Mouse (Mus musculus): ENCODE data around the gene Gm11492. TPM values are rescaled to one million over a fixed set of nuclear protein-coding genes. Genes with fewer than 3 reads are reported as not detected.

Gm11492 gene
- not detected in 2 replicates for polyA plus RNA-seq (2014; fragmentation: Nextera tagmentation; extraction: Ambion mirVana)

- ATAC-seq (ENCODE audit: low FRiP score) (no peak), DNase-seq (ENCODE audit: low spot score) (no peak)
- Histone ChIP-seq H3K9ac (ENCODE audit: low read depth, low read length) (no peak within 1 kb of the TSS), H3K4me2 (replicated peaks; ENCODE audit: low read depth, low read length) (no peak within 1 kb of the TSS), H3K9me3 (ENCODE audit: control insufficient read depth, low read length) (no peaks in the 10 kb centered on the region), H3K4me1 (replicated peaks; ENCODE audit: control insufficient read depth, insufficient read depth, low read length) (no peaks in the 10 kb centered on the region), H3K27me3 (ENCODE audit: control insufficient read depth, insufficient read depth, low read length) (no peaks in the 10 kb centered on the region), H3K27ac (ENCODE audit: low read depth, low read length) (no peak within 1 kb of the TSS), H3K4me3 (ENCODE audit: low read depth, low read length) (no peak within 1 kb of the TSS), H3K36me3 (ENCODE audit: control insufficient read depth, insufficient read depth, low read length) (no peaks in the 10 kb centered on the region)
- whole genome bisulfite sequencing = 83% methylated on average over 3 of the region's 3 CpGs
These were observed at the start of gene Gm11492 for GRCm38 (mm10) chr11:87566501-87566900. TSS of gene Gm11492 (plus strand) at chr11:87566653.

- Histone ChIP-seq H3K27me3 (ENCODE audit: control insufficient read depth, insufficient read depth, low read length) (no peaks in the 10 kb centered on the region), H3K36me3 (ENCODE audit: control insufficient read depth, insufficient read depth, low read length) (no peaks in the 10 kb centered on the region), H3K9ac (ENCODE audit: low read depth, low read length) (no peak overlapping the region), H3K4me3 (ENCODE audit: low read depth, low read length) (no peak overlapping the region), H3K4me2 (replicated peaks; ENCODE audit: low read depth, low read length) (no peak overlapping the region), H3K9me3 (ENCODE audit: control insufficient read depth, low read length) (no peaks in the 10 kb centered on the region), H3K4me1 (replicated peaks; ENCODE audit: control insufficient read depth, insufficient read depth, low read length) (no peaks in the 10 kb centered on the region), H3K27ac (ENCODE audit: low read depth, low read length) (no peak overlapping the region)
- 13% methylated on average over 2 of the region's 2 CpGs for WGBS
- ATAC-seq (ENCODE audit: low FRiP score) = no peak
- peak; percentile 35 for DNase-seq (ENCODE audit: low spot score)
These were observed 47.2 kb upstream of the Gm11492 start for GRCm38 (mm10) chr11:87519260-87519659.

GRCm38 (mm10) chr11:87523466-87523865, 43.0 kb upstream of the Gm11492 start:
- no peak overlapping the region for H3K27ac ChIP-seq (ENCODE audit: low read depth, low read length)
- H3K9me3 ChIP-seq (ENCODE audit: control insufficient read depth, low read length) = no peaks in the 10 kb centered on the region
- no peak overlapping the region for H3K4me2 ChIP-seq (replicated peaks; ENCODE audit: low read depth, low read length)
- ATAC-seq (ENCODE audit: low FRiP score) (no peak), DNase-seq (ENCODE audit: low spot score) (no peak)
- no peak overlapping the region for H3K9ac ChIP-seq (ENCODE audit: low read depth, low read length)
- no peaks in the 10 kb centered on the region for H3K36me3 ChIP-seq (ENCODE audit: control insufficient read depth, insufficient read depth, low read length)
- H3K27me3 ChIP-seq (ENCODE audit: control insufficient read depth, insufficient read depth, low read length) = no peaks in the 10 kb centered on the region
- no peak overlapping the region for H3K4me3 ChIP-seq (ENCODE audit: low read depth, low read length)
- WGBS = 73% methylated on average over 5 of the region's 5 CpGs
- H3K4me1 ChIP-seq (replicated peaks; ENCODE audit: control insufficient read depth, insufficient read depth, low read length) = no peaks in the 10 kb centered on the region

GRCm38 (mm10) chr11:87523967-87524366, 42.5 kb upstream of the Gm11492 start:
- no peak for ATAC-seq (ENCODE audit: low FRiP score)
- DNase-seq (ENCODE audit: low spot score) = no peak
- H3K27me3 ChIP-seq (ENCODE audit: control insufficient read depth, insufficient read depth, low read length) = no peaks in the 10 kb centered on the region
- H3K4me2 ChIP-seq (replicated peaks; ENCODE audit: low read depth, low read length) = no peak overlapping the region
- no peak overlapping the region for H3K9ac ChIP-seq (ENCODE audit: low read depth, low read length)
- no peak overlapping the region for H3K27ac ChIP-seq (ENCODE audit: low read depth, low read length)
- H3K9me3 ChIP-seq (ENCODE audit: control insufficient read depth, low read length) = no peaks in the 10 kb centered on the region
- no peaks in the 10 kb centered on the region for H3K36me3 ChIP-seq (ENCODE audit: control insufficient read depth, insufficient read depth, low read length)
- H3K4me1 ChIP-seq (replicated peaks; ENCODE audit: control insufficient read depth, insufficient read depth, low read length) = no peaks in the 10 kb centered on the region
- H3K4me3 ChIP-seq (ENCODE audit: low read depth, low read length) = no peak overlapping the region

- ATAC-seq (ENCODE audit: low FRiP score) (no peak), DNase-seq (ENCODE audit: low spot score) (no peak)
- no peak overlapping the region for H3K4me3 ChIP-seq (ENCODE audit: low read depth, low read length)
- H3K4me1 ChIP-seq (replicated peaks; ENCODE audit: control insufficient read depth, insufficient read depth, low read length) = no peaks in the 10 kb centered on the region
- H3K27me3 ChIP-seq (ENCODE audit: control insufficient read depth, insufficient read depth, low read length) = no peaks in the 10 kb centered on the region
- no peaks in the 10 kb centered on the region for H3K36me3 ChIP-seq (ENCODE audit: control insufficient read depth, insufficient read depth, low read length)
- no peak overlapping the region for H3K27ac ChIP-seq (ENCODE audit: low read depth, low read length)
- no peaks in the 10 kb centered on the region for H3K9me3 ChIP-seq (ENCODE audit: control insufficient read depth, low read length)
- H3K4me2 ChIP-seq (replicated peaks; ENCODE audit: low read depth, low read length) = no peak overlapping the region
- H3K9ac ChIP-seq (ENCODE audit: low read depth, low read length) = no peak overlapping the region
These were observed 41.7 kb upstream of the Gm11492 start for GRCm38 (mm10) chr11:87524780-87525179.

GRCm38 (mm10) chr11:87527364-87527763, 39.1 kb upstream of the Gm11492 start:
- H3K4me2 ChIP-seq (replicated peaks; ENCODE audit: low read depth, low read length) = no peak overlapping the region
- H3K27ac ChIP-seq (ENCODE audit: low read depth, low read length) = no peak overlapping the region
- H3K4me3 ChIP-seq (ENCODE audit: low read depth, low read length) = no peak overlapping the region
- H3K27me3 ChIP-seq (ENCODE audit: control insufficient read depth, insufficient read depth, low read length) = no peaks in the 10 kb centered on the region
- DNase-seq (ENCODE audit: low spot score) (no peak), ATAC-seq (ENCODE audit: low FRiP score) (no peak)
- no peaks in the 10 kb centered on the region for H3K4me1 ChIP-seq (replicated peaks; ENCODE audit: control insufficient read depth, insufficient read depth, low read length)
- no peak overlapping the region for H3K9ac ChIP-seq (ENCODE audit: low read depth, low read length)
- H3K36me3 ChIP-seq (ENCODE audit: control insufficient read depth, insufficient read depth, low read length) = no peaks in the 10 kb centered on the region
- no peaks in the 10 kb centered on the region for H3K9me3 ChIP-seq (ENCODE audit: control insufficient read depth, low read length)
- WGBS = 60% methylated on average over 3 of the region's 3 CpGs

- Histone ChIP-seq H3K4me3 (ENCODE audit: low read depth, low read length) (no peak overlapping the region), H3K9me3 (ENCODE audit: control insufficient read depth, low read length) (no peaks in the 10 kb centered on the region), H3K27ac (ENCODE audit: low read depth, low read length) (no peak overlapping the region), H3K27me3 (ENCODE audit: control insufficient read depth, insufficient read depth, low read length) (no peaks in the 10 kb centered on the region), H3K4me2 (replicated peaks; ENCODE audit: low read depth, low read length) (no peak overlapping the region), H3K9ac (ENCODE audit: low read depth, low read length) (no peak overlapping the region), H3K36me3 (ENCODE audit: control insufficient read depth, insufficient read depth, low read length) (no peaks in the 10 kb centered on the region), H3K4me1 (replicated peaks; ENCODE audit: control insufficient read depth, insufficient read depth, low read length) (no peaks in the 10 kb centered on the region)
- ATAC-seq (ENCODE audit: low FRiP score) (no peak), DNase-seq (ENCODE audit: low spot score) (peak; percentile 5)
- 64% methylated on average over 4 of the region's 4 CpGs for WGBS
These were observed 38.5 kb upstream of the Gm11492 start for GRCm38 (mm10) chr11:87527990-87528389.

- H3K4me2 ChIP-seq (replicated peaks; ENCODE audit: low read depth, low read length) = no peak overlapping the region
- H3K27me3 ChIP-seq (ENCODE audit: control insufficient read depth, insufficient read depth, low read length) = no peaks in the 10 kb centered on the region
- DNase-seq (ENCODE audit: low spot score) (peak; percentile 25), ATAC-seq (ENCODE audit: low FRiP score) (no peak)
- no peaks in the 10 kb centered on the region for H3K9me3 ChIP-seq (ENCODE audit: control insufficient read depth, low read length)
- no peak overlapping the region for H3K4me3 ChIP-seq (ENCODE audit: low read depth, low read length)
- no peaks in the 10 kb centered on the region for H3K4me1 ChIP-seq (replicated peaks; ENCODE audit: control insufficient read depth, insufficient read depth, low read length)
- H3K9ac ChIP-seq (ENCODE audit: low read depth, low read length) = no peak overlapping the region
- H3K27ac ChIP-seq (ENCODE audit: low read depth, low read length) = no peak overlapping the region
- H3K36me3 ChIP-seq (ENCODE audit: control insufficient read depth, insufficient read depth, low read length) = no peaks in the 10 kb centered on the region
- WGBS = 53% methylated on average over 6 of the region's 6 CpGs
These were observed 34.8 kb upstream of the Gm11492 start for GRCm38 (mm10) chr11:87531695-87532094.

- Histone ChIP-seq H3K27ac (ENCODE audit: low read depth, low read length) (no peak overlapping the region), H3K36me3 (ENCODE audit: control insufficient read depth, insufficient read depth, low read length) (no peaks in the 10 kb centered on the region), H3K9ac (ENCODE audit: low read depth, low read length) (no peak overlapping the region), H3K4me2 (replicated peaks; ENCODE audit: low read depth, low read length) (no peak overlapping the region), H3K9me3 (ENCODE audit: control insufficient read depth, low read length) (no peaks in the 10 kb centered on the region), H3K4me1 (replicated peaks; ENCODE audit: control insufficient read depth, insufficient read depth, low read length) (no peaks in the 10 kb centered on the region), H3K27me3 (ENCODE audit: control insufficient read depth, insufficient read depth, low read length) (no peaks in the 10 kb centered on the region), H3K4me3 (ENCODE audit: low read depth, low read length) (no peak overlapping the region)
- WGBS = 42% methylated on average over 8 of the region's 8 CpGs
- DNase-seq (ENCODE audit: low spot score) (no peak), ATAC-seq (ENCODE audit: low FRiP score) (no peak)
These were observed 24.2 kb upstream of the Gm11492 start for GRCm38 (mm10) chr11:87542285-87542684.

Data from hindbrain, embryonic 11.5 days (tissue).